Mouse (Mus musculus) heart, postnatal 0 days (tissue): ENCODE measurements at regions not wholly inside any gene's neighbourhood (a gene's known extent, or its start where the extent isn't known, plus 50 kb on each side); places are given as distances from the start of the nearest gene placed in this dataset.

Source experiments
- CTCF ChIP-seq: IDR thresholded peaks from 2 replicates; pipeline ENCODE4 v1.5.1; 2016; ENCODE audit warnings: antibody characterized with exemption, control low read depth, low read depth
- EP300 ChIP-seq: IDR thresholded peaks from 2 replicates; pipeline ENCODE4 v1.6.1; 2016; ENCODE audit warnings: antibody characterized with exemption, low read depth

GRCm38 (mm10) chr16:77514606-77515005, 87.3 kb downstream of the Gm11146 start:
- TF ChIP-seq CTCF (no peak), EP300 (no peak)
